Mouse (Mus musculus) lung, embryonic 16.5 days (tissue): ENCODE measurements at regions not wholly inside any gene's neighbourhood (a gene's known extent, or its start where the extent isn't known, plus 50 kb on each side); places are given as distances from the start of the nearest gene placed in this dataset.

ENCODE experiments used
- ATAC-seq: fragments of 200-750 bp; cut with Nextera tagmentation; 2 replicates; pipeline ENCODE4 v1.8.0; 2017; ENCODE audit warnings: low read depth, mild to moderate bottlenecking, moderate library complexity
- H3K27ac ChIP-seq: fragments of 300-500 bp; sonication (generic); 2 replicates; pipeline ENCODE4 v1.5.1; 2014; ENCODE audit warnings: mild to moderate bottlenecking, control low read depth, low read length
- H3K27me3 ChIP-seq: fragments of 300-500 bp; sonication (generic); 2 replicates; pipeline ENCODE4 v1.6.1; 2014; ENCODE audit warnings: low read depth, low read length, mixed read lengths; ENCODE audit not compliant: control insufficient read depth, insufficient read depth
- H3K36me3 ChIP-seq: fragments of 300-500 bp; sonication (generic); 2 replicates; pipeline ENCODE4 v1.6.1; 2014; ENCODE audit warnings: low read length; ENCODE audit not compliant: control insufficient read depth, insufficient read depth
- H3K4me1 ChIP-seq: fragments of 300-500 bp; sonication (generic); replicated peaks from 2 replicates; pipeline ENCODE4 v1.6.1; 2014; ENCODE audit warnings: low read length, mixed read lengths; ENCODE audit not compliant: control insufficient read depth, insufficient read depth
- H3K4me2 ChIP-seq: fragments of 300-500 bp; sonication (generic); 2 replicates; pipeline ENCODE4 v1.6.1; 2014; ENCODE audit warnings: low read depth, low read length, control low read depth
- H3K4me3 ChIP-seq: fragments of 300-500 bp; sonication (generic); 2 replicates; pipeline ENCODE4 v1.5.1; 2014; ENCODE audit warnings: mild to moderate bottlenecking, low read length, control low read depth
- H3K9ac ChIP-seq: fragments of 300-500 bp; sonication (generic); 2 replicates; pipeline ENCODE4 v1.6.1; 2014; ENCODE audit warnings: low read length, control low read depth
- H3K9me3 ChIP-seq: fragments of 300-500 bp; sonication (generic); 2 replicates; pipeline ENCODE4 v1.6.1; 2016; ENCODE audit warnings: low read length; ENCODE audit not compliant: control insufficient read depth
- WGBS: fragments of 180-500 bp; shearing (Covaris S2); extraction: QIAGEN DNeasy Blood & Tissue Kit; methylation state at CpG from one replicate; pipeline ENCODE4 v1.1.7; 2014; 5-methylcytosine and 5-hydroxymethylcytosine counted together

DNA sequence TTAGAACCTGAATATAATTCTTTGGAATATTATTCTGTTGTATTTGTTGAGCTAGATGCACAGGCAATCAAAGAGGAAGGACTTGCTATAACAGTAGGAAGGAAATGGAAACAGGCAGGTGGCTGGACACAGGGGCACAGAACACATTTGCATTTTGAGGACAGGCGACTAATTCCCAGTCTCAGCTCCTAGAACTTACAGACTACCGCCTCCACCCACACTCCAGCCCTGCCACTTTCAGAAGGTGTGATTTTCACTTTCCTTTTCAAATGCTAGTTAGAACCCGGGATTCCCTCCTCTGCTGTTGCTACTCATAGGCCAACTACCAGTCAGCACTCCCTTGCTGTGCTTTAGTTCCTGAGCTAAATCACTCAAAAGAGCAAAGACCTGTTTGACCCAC lies 360.4 kb upstream of the Arid1b start:
- H3K36me3 ChIP-seq, result no peaks in the 10 kb centered on the region
- 43% methylated on average over 3 of the region's 3 CpGs for WGBS
- no peak overlapping the region for H3K4me2 ChIP-seq
- H3K4me3 ChIP-seq, result no peak overlapping the region
- no peaks in the 10 kb centered on the region for H3K9me3 ChIP-seq
- no peak overlapping the region for H3K9ac ChIP-seq
- no peaks in the 10 kb centered on the region for H3K27me3 ChIP-seq
- ATAC-seq, result no peak
- H3K4me1 ChIP-seq, result no peaks in the 10 kb centered on the region
- H3K27ac ChIP-seq, result no peak overlapping the region

DNA sequence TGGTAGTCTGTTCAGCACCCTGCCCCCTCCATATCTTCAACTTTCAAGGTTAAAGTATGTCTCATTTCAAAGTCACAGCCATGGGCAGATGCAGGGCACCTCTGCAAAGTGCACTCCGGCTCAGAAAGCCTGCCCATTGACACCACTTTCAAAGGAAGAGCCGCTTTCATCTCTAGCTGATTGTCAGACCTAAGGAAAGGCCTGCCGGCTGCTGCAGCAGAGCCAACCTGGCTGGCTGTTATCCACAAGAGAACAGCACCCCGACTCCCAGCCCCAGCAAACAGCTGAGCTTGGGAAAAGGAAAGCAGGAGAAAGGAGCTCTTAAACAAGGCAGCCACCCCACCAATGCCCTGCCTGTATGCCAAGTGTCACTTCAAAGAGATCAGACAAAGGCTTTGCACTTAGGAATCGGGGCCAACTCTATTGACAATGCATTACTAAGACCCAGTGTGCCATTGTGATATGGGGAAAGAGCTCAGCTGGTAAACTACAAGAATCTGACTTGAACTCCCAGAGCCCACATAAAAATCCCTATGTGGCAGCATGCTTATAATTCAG lies 357.3 kb upstream of the Arid1b start:
- no peaks in the 10 kb centered on the region for H3K27me3 ChIP-seq
- H3K9me3 ChIP-seq, result no peaks in the 10 kb centered on the region
- no peak overlapping the region for H3K9ac ChIP-seq
- H3K4me1 ChIP-seq, result peaks cover 2% of the 10 kb centered on the region; the same call in 1 of the 2 replicates
- WGBS, result 26% methylated on average over 5 of the region's 5 CpGs
- H3K4me3 ChIP-seq, result no peak overlapping the region
- H3K4me2 ChIP-seq, result no peak overlapping the region
- no peaks in the 10 kb centered on the region for H3K36me3 ChIP-seq
- no peak overlapping the region for H3K27ac ChIP-seq
- ATAC-seq, result no peak

DNA sequence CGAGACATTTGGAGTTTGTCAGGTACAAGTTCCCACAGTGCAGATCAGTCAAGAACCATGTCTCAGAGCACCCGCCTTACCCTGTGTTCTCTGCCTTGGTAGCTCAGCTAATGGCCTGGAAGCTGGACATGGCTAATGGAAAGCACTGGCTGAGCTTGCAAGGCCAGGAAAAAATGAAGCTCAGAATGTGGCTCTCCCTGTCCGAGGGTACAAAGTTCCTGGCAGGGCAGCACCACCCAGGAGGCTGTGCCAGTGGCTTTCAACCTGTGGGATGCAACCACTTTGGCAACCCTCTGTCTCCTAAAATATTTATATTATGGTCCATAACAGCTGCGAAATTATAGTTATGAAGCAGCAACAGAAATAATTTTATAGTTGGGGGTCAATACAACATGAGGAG lies 354.6 kb upstream of the Arid1b start:
- Histone ChIP-seq H3K4me3 (no peak overlapping the region), H3K27me3 (no peaks in the 10 kb centered on the region), H3K9me3 (no peaks in the 10 kb centered on the region), H3K36me3 (no peaks in the 10 kb centered on the region), H3K4me1 (peaks cover 2% of the 10 kb centered on the region; the same call in 1 of the 2 replicates), H3K9ac (no peak overlapping the region), H3K4me2 (no peak overlapping the region), H3K27ac (no peak overlapping the region)
- no peak for ATAC-seq
- 76% methylated on average over 4 of the region's 4 CpGs for WGBS

DNA sequence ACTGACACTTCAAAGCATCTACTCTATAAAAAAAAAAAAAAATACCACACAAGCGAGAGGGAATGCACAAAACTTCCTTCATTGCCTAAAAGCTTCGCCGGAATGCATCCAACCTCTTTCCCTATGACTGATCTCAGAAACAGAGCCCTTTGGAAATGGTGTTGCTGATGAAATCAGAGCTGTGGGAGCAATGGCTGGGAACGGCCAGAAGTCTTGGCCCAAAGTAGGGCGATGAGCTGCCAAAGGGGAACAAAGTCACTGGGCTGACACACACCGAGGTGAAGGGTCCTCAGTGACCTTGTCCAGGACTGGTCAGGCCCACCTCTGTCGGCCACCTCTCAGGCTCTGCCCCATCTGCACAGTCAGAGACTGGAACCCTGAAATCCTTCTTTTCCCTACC lies 353.6 kb upstream of the Arid1b start:
- Histone ChIP-seq H3K9ac (no peak overlapping the region), H3K36me3 (no peaks in the 10 kb centered on the region), H3K27me3 (no peaks in the 10 kb centered on the region), H3K9me3 (no peaks in the 10 kb centered on the region), H3K27ac (no peak overlapping the region), H3K4me2 (no peak overlapping the region), H3K4me3 (no peak overlapping the region), H3K4me1 (peaks cover 2% of the 10 kb centered on the region; the same call in 1 of the 2 replicates)
- ATAC-seq, result peak; percentile 57
- 59% methylated on average over 7 of the region's 7 CpGs for WGBS

DNA sequence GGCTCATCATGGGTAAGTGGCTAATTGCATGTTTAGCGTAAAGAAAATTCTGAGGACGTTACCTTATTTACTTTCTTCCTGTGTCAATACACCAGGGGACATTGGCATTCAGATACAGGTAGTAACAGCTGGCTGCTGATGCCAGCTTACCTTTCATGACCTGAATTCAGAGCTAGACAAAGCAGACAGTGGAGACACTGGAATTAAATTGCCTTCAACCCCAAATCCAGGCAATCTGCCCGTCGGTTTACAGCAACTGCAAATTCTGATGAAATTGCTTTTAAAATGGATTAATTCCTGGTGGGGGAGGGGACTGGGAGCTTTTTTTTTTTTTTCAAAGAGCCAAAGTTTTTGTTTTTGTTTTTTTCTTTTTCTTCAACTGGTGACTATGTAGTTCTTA lies 353.0 kb upstream of the Arid1b start:
- Histone ChIP-seq H3K4me2 (no peak overlapping the region), H3K4me1 (peaks cover 2% of the 10 kb centered on the region; the same call in 1 of the 2 replicates), H3K27me3 (no peaks in the 10 kb centered on the region), H3K36me3 (no peaks in the 10 kb centered on the region), H3K9me3 (no peaks in the 10 kb centered on the region), H3K9ac (no peak overlapping the region), H3K4me3 (no peak overlapping the region), H3K27ac (no peak overlapping the region)
- ATAC-seq, result no peak
- WGBS, result 54% methylated on average over 4 of the region's 4 CpGs

DNA sequence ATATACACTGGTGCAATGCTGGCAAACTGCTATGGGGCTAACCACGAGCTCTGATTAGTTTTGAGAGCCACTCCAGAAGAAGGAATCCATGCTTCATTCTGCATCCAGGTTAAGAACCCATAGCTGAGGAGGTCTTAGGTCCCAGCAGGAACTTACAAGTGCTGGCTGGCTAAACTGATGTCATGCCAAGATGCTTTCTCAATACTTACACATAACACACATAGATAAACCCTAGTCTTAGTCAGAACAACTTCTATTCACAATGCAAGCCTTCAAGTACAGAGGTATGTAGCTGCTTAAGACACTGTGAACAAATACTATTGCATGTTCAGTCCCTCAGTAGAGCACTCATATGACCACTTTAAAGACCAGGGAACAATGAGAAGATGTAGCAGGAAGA lies 352.1 kb upstream of the Arid1b start:
- Histone ChIP-seq H3K36me3 (no peaks in the 10 kb centered on the region), H3K27ac (no peak overlapping the region), H3K27me3 (no peaks in the 10 kb centered on the region), H3K9ac (no peak overlapping the region), H3K9me3 (no peaks in the 10 kb centered on the region), H3K4me2 (no peak overlapping the region), H3K4me1 (peaks cover 2% of the 10 kb centered on the region; the same call in 1 of the 2 replicates), H3K4me3 (no peak overlapping the region)
- 41% methylated on average over 1 of the region's 1 CpGs for WGBS
- ATAC-seq, result no peak

DNA sequence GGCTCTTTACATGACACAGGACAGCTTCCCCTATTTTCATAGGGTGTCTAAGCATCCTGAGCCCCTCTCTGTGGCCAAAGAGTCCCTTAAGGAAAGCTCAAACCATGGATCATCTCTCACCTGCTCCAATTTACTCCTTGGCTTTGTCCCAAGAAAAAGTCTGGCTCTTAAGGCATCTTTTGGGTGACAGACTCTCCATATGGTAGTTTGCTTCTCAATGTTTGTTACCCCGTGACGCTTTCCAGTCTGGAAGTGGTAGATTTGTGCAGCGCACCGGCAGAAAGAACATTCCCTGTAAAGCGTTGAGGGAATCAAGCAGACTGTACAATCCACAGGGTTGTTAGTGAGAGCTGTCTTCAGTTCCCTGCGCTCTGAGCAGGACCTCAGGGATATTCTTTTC lies 350.8 kb upstream of the Arid1b start:
- Histone ChIP-seq H3K36me3 (no peaks in the 10 kb centered on the region), H3K27me3 (no peaks in the 10 kb centered on the region), H3K4me3 (no peak overlapping the region), H3K27ac (no peak overlapping the region), H3K4me2 (no peak overlapping the region), H3K9me3 (no peaks in the 10 kb centered on the region), H3K9ac (no peak overlapping the region), H3K4me1 (peaks cover 2% of the 10 kb centered on the region; the same call in 1 of the 2 replicates)
- no peak for ATAC-seq
- WGBS, result 62% methylated on average over 6 of the region's 6 CpGs

DNA sequence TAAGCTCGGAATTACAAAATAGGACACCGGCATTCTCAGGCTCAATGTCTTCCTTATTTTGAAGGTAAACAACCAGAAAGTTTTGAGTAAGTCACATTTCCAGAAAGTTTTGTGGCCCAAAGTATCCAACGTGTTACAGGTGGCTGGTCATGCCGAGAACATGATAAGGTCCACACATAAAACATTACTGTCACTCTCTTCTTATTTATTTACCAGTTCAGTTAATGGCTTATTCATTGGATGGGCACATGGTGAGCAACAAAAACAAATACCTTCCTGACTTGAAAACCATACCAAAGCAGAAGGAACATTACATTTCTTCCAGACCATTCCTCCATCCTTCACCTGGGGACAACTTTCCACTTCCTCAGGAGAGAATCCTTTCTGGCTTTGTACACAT lies 345.5 kb upstream of the Arid1b start:
- Histone ChIP-seq H3K27me3 (no peaks in the 10 kb centered on the region), H3K9ac (no peak overlapping the region), H3K4me2 (no peak overlapping the region), H3K4me1 (no peaks in the 10 kb centered on the region), H3K4me3 (no peak overlapping the region), H3K9me3 (no peaks in the 10 kb centered on the region), H3K36me3 (no peaks in the 10 kb centered on the region), H3K27ac (no peak overlapping the region)
- no peak for ATAC-seq
- 78% methylated on average over 4 of the region's 4 CpGs for WGBS

DNA sequence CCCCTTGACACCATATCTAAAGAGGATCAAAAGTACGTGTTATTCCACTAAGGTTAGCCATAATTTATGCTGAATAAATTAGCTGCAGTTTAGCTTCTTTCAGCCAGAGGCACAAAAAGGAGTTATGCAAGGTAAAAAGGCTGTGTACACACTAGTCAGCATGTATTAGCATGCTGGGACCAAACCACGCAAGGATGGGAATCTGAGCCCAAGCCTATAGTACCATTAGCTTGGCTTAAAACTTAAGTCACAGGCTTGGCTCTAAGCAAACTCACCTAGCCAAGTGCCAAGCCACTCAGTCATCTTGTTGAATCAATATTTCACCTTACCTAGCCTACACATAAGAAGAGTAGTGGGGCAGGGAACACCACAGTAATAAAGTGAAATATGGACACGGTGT lies 339.9 kb upstream of the Arid1b start:
- no peak for ATAC-seq

DNA sequence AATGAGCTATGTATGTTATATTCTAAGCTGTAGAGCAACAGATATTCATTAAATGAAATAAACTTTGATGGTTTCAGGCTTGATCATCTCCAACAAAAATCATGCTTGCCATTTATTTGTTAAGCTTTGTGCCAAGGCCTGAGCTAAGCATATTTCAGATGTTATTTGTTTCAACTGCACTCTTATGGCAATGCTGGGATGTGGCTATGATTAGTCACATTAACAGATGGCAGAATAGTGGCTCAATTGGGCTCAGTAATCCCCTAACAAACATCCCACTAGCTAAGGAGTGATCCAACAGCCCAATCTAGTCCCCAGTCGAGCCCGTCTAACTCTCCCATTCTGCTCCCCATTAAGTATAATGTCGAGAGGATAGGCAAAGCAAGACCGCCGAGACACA lies 332.1 kb upstream of the Arid1b start:
- Histone ChIP-seq H3K4me1 (no peaks in the 10 kb centered on the region), H3K4me2 (no peak overlapping the region), H3K9ac (no peak overlapping the region), H3K27ac (no peak overlapping the region), H3K4me3 (no peak overlapping the region), H3K36me3 (no peaks in the 10 kb centered on the region), H3K27me3 (no peaks in the 10 kb centered on the region), H3K9me3 (no peaks in the 10 kb centered on the region)
- no peak for ATAC-seq
- WGBS, result 90% methylated on average over 5 of the region's 5 CpGs

More for the DNA sequence above, 339.9 kb upstream of the Arid1b start:
- Histone ChIP-seq H3K27ac (no peak overlapping the region), H3K4me3 (no peak overlapping the region), H3K27me3 (no peaks in the 10 kb centered on the region), H3K4me2 (no peak overlapping the region), H3K9me3 (no peaks in the 10 kb centered on the region), H3K4me1 (no peaks in the 10 kb centered on the region), H3K9ac (no peak overlapping the region), H3K36me3 (no peaks in the 10 kb centered on the region)
- 79% methylated on average over 3 of the region's 3 CpGs for WGBS
